Mouse (Mus musculus) liver, embryonic 13.5 days (tissue): Measurements from ENCODE around the gene Socs2. TPM values are rescaled to one million over a fixed set of nuclear protein-coding genes. Genes with fewer than 3 reads are reported as not detected.

ENCODE experiments used
- ATAC-seq: fragments of 200-750 bp; cut with Nextera tagmentation; 2 replicates; pipeline ENCODE4 v1.8.0; 2017; ENCODE audit warnings: low read depth, mild to moderate bottlenecking, moderate number of reproducible peaks, moderate library complexity
- DNase-seq: peaks from one replicate; pipeline ENCODE4 v3.0.0; 2022
- H3K27ac ChIP-seq: fragments of 300-500 bp; sonication (generic); 2 replicates; pipeline ENCODE4 v1.5.1; 2015; ENCODE audit warnings: moderate library complexity, mild to moderate bottlenecking, inconsistent platforms
- H3K27me3 ChIP-seq: fragments of 300-500 bp; sonication (generic); 2 replicates; pipeline ENCODE4 v1.6.1; 2015; ENCODE audit warnings: mild to moderate bottlenecking, inconsistent platforms
- H3K36me3 ChIP-seq: fragments of 300-500 bp; sonication (generic); 2 replicates; pipeline ENCODE4 v1.6.1; 2015; ENCODE audit warnings: mild to moderate bottlenecking, inconsistent platforms
- H3K4me1 ChIP-seq: fragments of 300-500 bp; sonication (generic); replicated peaks from 2 replicates; pipeline ENCODE4 v1.6.1; 2015; ENCODE audit warnings: inconsistent platforms
- H3K4me2 ChIP-seq: fragments of 300-500 bp; sonication (generic); 2 replicates; pipeline ENCODE4 v1.6.1; 2015; ENCODE audit warnings: inconsistent platforms, mild to moderate bottlenecking, moderate library complexity
- H3K4me3 ChIP-seq: fragments of 300-500 bp; sonication (generic); replicated peaks from 2 replicates; pipeline ENCODE4 v1.5.1; 2015; ENCODE audit warnings: mild to moderate bottlenecking, inconsistent platforms
- H3K9ac ChIP-seq: fragments of 300-500 bp; sonication (generic); 2 replicates; pipeline ENCODE4 v1.6.1; 2015; ENCODE audit warnings: mild to moderate bottlenecking, inconsistent platforms
- H3K9me3 ChIP-seq: fragments of 300-500 bp; sonication (generic); replicated peaks from 2 replicates; pipeline ENCODE4 v1.6.1; 2016; ENCODE audit warnings: inconsistent platforms
- WGBS: fragments of 180-500 bp; shearing (Covaris S2); methylation state at CpG from one replicate; pipeline ENCODE4 v1.1.7; 2015; ENCODE audit not compliant: insufficient replicate concordance; 5-methylcytosine and 5-hydroxymethylcytosine counted together
- polyA plus RNA-seq: library from polyadenylated mRNA; unstranded; fragments of >200 nt; fragmentation: Nextera tagmentation; extraction: Ambion mirVana; gene quantifications from 2 replicates; pipeline ENCODE4 v1.2.1, GENCODE M21; 2015

The Socs2 gene
- polyA plus RNA-seq, 1 experiment from 2014 or later = 6.9 TPM

- Histone ChIP-seq H3K4me2 (no peak overlapping the region), H3K4me1 (no peaks in the 10 kb centered on the region), H3K4me3 (no peak overlapping the region), H3K27me3 (no peaks in the 10 kb centered on the region), H3K9me3 (no peaks in the 10 kb centered on the region), H3K9ac (no peak overlapping the region), H3K36me3 (no peaks in the 10 kb centered on the region), H3K27ac (no peak overlapping the region)
- WGBS = 63% methylated on average over 18 of the region's 18 CpGs
- no peak for ATAC-seq
- DNase-seq = no peak
Observed at GRCm38 (mm10) chr10:95445104-95446056, 28.4 kb upstream of the Socs2 start.

- WGBS = 43% methylated on average over 4 of the region's 4 CpGs
- H3K4me1 ChIP-seq = no peaks in the 10 kb centered on the region
- DNase-seq = no peak
- H3K27me3 ChIP-seq = no peaks in the 10 kb centered on the region
- H3K4me2 ChIP-seq = no peak overlapping the region
- no peak overlapping the region for H3K4me3 ChIP-seq
- no peak for ATAC-seq
- H3K36me3 ChIP-seq = no peaks in the 10 kb centered on the region
- no peaks in the 10 kb centered on the region for H3K9me3 ChIP-seq
- H3K27ac ChIP-seq = no peak overlapping the region
- no peak overlapping the region for H3K9ac ChIP-seq
Observed at GRCm38 (mm10) chr10:95442334-95442733, 25.4 kb upstream of the Socs2 start.

- no peak overlapping the region for H3K9ac ChIP-seq
- H3K27ac ChIP-seq = no peak overlapping the region
- DNase-seq = no peak
- WGBS = 46% methylated on average over 2 of the region's 2 CpGs
- no peaks in the 10 kb centered on the region for H3K36me3 ChIP-seq
- ATAC-seq = no peak
- no peak overlapping the region for H3K4me2 ChIP-seq
- H3K9me3 ChIP-seq = no peaks in the 10 kb centered on the region
- H3K27me3 ChIP-seq = no peaks in the 10 kb centered on the region
- no peak overlapping the region for H3K4me3 ChIP-seq
- H3K4me1 ChIP-seq = no peaks in the 10 kb centered on the region
Observed at GRCm38 (mm10) chr10:95440566-95440965, 23.6 kb upstream of the Socs2 start.

DNA sequence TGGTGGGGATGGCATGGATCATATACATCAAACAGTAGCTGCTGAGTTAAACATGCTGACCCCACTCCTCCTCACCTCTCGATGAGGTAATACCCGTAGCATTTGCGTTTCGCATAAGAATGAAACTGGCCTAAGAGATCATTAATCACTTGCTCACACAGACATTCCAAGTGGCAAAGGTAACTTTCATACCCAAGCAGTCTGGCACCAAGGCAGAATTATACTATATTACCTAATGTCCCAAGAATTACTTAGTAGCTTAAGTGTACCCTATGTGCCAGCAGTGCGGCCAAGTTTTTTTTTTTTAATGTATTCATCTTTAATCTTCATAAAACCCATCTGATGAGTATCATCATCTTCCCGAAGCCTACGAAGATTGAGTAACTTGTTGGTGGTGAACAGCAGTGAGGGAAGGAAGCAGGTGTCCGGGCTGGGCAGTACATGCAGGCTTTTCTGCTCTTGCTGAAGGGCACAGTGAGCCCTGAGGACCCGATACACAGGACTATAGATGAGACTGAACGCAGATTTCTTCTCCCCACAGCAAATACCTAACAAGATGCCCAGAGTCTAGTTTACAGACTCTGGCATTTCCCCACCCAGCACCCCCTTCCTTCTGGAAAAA, 22.8 kb upstream of the Socs2 start:
- no peaks in the 10 kb centered on the region for H3K9me3 ChIP-seq
- H3K36me3 ChIP-seq = no peaks in the 10 kb centered on the region
- H3K27me3 ChIP-seq = no peaks in the 10 kb centered on the region
- no peak overlapping the region for H3K9ac ChIP-seq
- WGBS = 65% methylated on average over 10 of the region's 10 CpGs
- no peaks in the 10 kb centered on the region for H3K4me1 ChIP-seq
- no peak for DNase-seq
- H3K4me2 ChIP-seq = no peak overlapping the region
- no peak for ATAC-seq
- H3K27ac ChIP-seq = no peak overlapping the region
- no peak overlapping the region for H3K4me3 ChIP-seq

GRCm38 (mm10) chr10:95438941-95439340, 22.0 kb upstream of the Socs2 start:
- H3K27me3 ChIP-seq = no peaks in the 10 kb centered on the region
- 27% methylated on average over 11 of the region's 11 CpGs for WGBS
- DNase-seq (no peak), ATAC-seq (no peak)
- H3K4me3 ChIP-seq = no peak overlapping the region
- no peaks in the 10 kb centered on the region for H3K9me3 ChIP-seq
- no peaks in the 10 kb centered on the region for H3K36me3 ChIP-seq
- H3K27ac ChIP-seq = no peak overlapping the region
- no peak overlapping the region for H3K9ac ChIP-seq
- H3K4me2 ChIP-seq = no peak overlapping the region
- no peaks in the 10 kb centered on the region for H3K4me1 ChIP-seq

DNA sequence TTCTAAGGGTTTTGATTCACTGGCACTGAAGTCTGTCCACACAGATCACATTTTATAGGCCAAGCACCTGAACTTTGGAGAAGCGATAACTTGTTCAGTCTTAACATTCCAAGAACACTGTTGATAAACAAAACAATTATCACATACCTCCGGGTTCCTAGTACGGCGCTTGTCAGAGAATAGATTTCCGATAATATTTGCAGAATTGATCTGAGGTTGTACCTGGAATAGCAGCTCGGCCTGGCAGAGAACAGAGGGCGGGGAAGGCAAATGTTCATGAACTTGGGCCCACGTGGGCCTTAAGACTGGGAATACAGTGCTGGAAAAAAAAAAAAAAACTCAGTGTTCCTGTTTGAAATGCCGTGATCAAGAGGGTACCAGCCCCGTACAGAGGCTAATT, 13.3 kb upstream of the Socs2 start:
- no peak overlapping the region for H3K27ac ChIP-seq
- WGBS = 75% methylated on average over 10 of the region's 10 CpGs
- no peak overlapping the region for H3K4me2 ChIP-seq
- H3K9me3 ChIP-seq = no peaks in the 10 kb centered on the region
- no peaks in the 10 kb centered on the region for H3K4me1 ChIP-seq
- H3K36me3 ChIP-seq = no peaks in the 10 kb centered on the region
- no peaks in the 10 kb centered on the region for H3K27me3 ChIP-seq
- H3K9ac ChIP-seq = no peak overlapping the region
- no peak overlapping the region for H3K4me3 ChIP-seq
- DNase-seq (no peak), ATAC-seq (no peak)

- no peak for DNase-seq
- Histone ChIP-seq H3K9ac (no peak overlapping the region), H3K9me3 (no peaks in the 10 kb centered on the region), H3K4me3 (no peak overlapping the region), H3K27ac (no peak overlapping the region), H3K4me1 (no peaks in the 10 kb centered on the region), H3K36me3 (no peaks in the 10 kb centered on the region), H3K27me3 (no peaks in the 10 kb centered on the region), H3K4me2 (no peak overlapping the region)
- 80% methylated on average over 1 of the region's 1 CpGs for WGBS
- ATAC-seq = no peak
Observed at GRCm38 (mm10) chr10:95429111-95429510, 12.1 kb upstream of the Socs2 start.

- H3K27ac ChIP-seq = no peak overlapping the region
- H3K4me1 ChIP-seq = no peaks in the 10 kb centered on the region
- H3K4me2 ChIP-seq = no peak overlapping the region
- H3K9me3 ChIP-seq = no peaks in the 10 kb centered on the region
- no peaks in the 10 kb centered on the region for H3K27me3 ChIP-seq
- no peak for DNase-seq
- 74% methylated on average over 9 of the region's 9 CpGs for WGBS
- H3K9ac ChIP-seq = no peak overlapping the region
- no peak for ATAC-seq
- no peak overlapping the region for H3K4me3 ChIP-seq
- H3K36me3 ChIP-seq = no peaks in the 10 kb centered on the region
Observed at GRCm38 (mm10) chr10:95426207-95427115, 9.5 kb upstream of the Socs2 start.

DNA sequence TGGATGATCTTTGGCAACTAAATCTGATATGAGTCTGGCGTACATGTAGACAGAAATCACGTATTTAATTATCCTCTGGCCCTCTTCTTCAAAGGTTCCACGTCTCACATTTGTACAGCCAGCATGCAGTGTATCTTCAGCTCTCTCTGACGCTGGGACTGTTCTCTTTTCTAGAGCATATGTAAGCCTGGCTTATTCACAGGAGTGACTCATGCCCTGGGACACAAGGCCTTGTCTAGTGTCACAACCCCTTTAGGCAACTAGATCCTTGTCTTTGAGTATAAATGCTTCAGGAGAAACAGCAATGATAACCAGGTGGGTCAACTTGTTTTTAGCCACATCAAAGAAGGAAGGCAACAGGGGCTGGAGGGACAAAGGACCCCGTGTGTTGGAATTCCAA, 5.7 kb upstream of the Socs2 start:
- 67% methylated on average over 5 of the region's 5 CpGs for WGBS
- ATAC-seq = no peak

GRCm38 (mm10) chr10:95420284-95420683, 3.3 kb upstream of the Socs2 start:
- Histone ChIP-seq H3K27me3 (peaks cover 24% of the 10 kb centered on the region), H3K4me1 (peaks cover 26% of the 10 kb centered on the region), H3K27ac (no peak overlapping the region), H3K4me2 (no peak overlapping the region), H3K9ac (no peak overlapping the region), H3K36me3 (no peaks in the 10 kb centered on the region), H3K4me3 (no peak overlapping the region), H3K9me3 (no peaks in the 10 kb centered on the region)
- 63% methylated on average over 10 of the region's 10 CpGs for WGBS
- no peak for DNase-seq
- no peak for ATAC-seq

More for the DNA sequence above, 5.7 kb upstream of the Socs2 start:
- 0 out of 2 replicates have a peak, but pooled peaks cover 6% of the 10 kb centered on the region for H3K27me3 ChIP-seq
- H3K9ac ChIP-seq = no peak overlapping the region
- H3K4me2 ChIP-seq = no peak overlapping the region
- no peaks in the 10 kb centered on the region for H3K9me3 ChIP-seq
- no peaks in the 10 kb centered on the region for H3K36me3 ChIP-seq
- H3K4me3 ChIP-seq = no peak overlapping the region
- no peak overlapping the region for H3K27ac ChIP-seq
- H3K4me1 ChIP-seq = peaks cover 6% of the 10 kb centered on the region; the same call in 1 of the 2 replicates
- DNase-seq = no peak

- Histone ChIP-seq H3K27ac (no peak overlapping the region), H3K4me3 (no peak overlapping the region), H3K4me2 (no peak overlapping the region), H3K9ac (no peak overlapping the region), H3K36me3 (no peaks in the 10 kb centered on the region), H3K4me1 (peaks cover 32% of the 10 kb centered on the region), H3K27me3 (peaks cover 30% of the 10 kb centered on the region), H3K9me3 (no peaks in the 10 kb centered on the region)
- ATAC-seq (no peak), DNase-seq (no peak)
- WGBS = 79% methylated on average over 3 of the region's 3 CpGs
Observed at GRCm38 (mm10) chr10:95419726-95420125, 2.7 kb upstream of the Socs2 start.
